Mouse (Mus musculus): ENCODE results near the gene Cacna2d1. TPM values are rescaled to one million over a fixed set of nuclear protein-coding genes. Genes with fewer than 3 reads are reported as not detected.

Cacna2d1 gene
- polyA plus RNA-seq, 1 experiment from 2014 or later, result 20.8 TPM

GRCm38 (mm10) chr5:15935234-15935728 lies 790 bp downstream of the Cacna2d1 start:
- 2% methylated on average over 27 of the region's 27 CpGs for WGBS
- Histone ChIP-seq H3K4me3 (ENCODE audit: low read depth, low read length) (peak overlapping the region; percentile 50), H3K27me3 (ENCODE audit: control insufficient read depth, insufficient read depth, low read length) (peaks cover 57% of the 10 kb centered on the region), H3K9ac (ENCODE audit: low read length) (peak overlapping the region; percentile 70), H3K9me3 (ENCODE audit: control insufficient read depth, low read length) (no peaks in the 10 kb centered on the region), H3K36me3 (ENCODE audit: control insufficient read depth, insufficient read depth, low read length) (no peaks in the 10 kb centered on the region), H3K4me2 (peak overlapping the region; percentile 59), H3K4me1 (ENCODE audit: control insufficient read depth, insufficient read depth, low read length) (0 out of 2 replicates have a peak, but pooled peaks cover 5% of the 10 kb centered on the region), H3K27ac (ENCODE audit: low read depth, low read length) (peak overlapping the region; percentile 84)
- peak; percentile 95 for DNase-seq (ENCODE audit: low spot score, missing footprints)
- ATAC-seq (ENCODE audit: low FRiP score), result no peak; the same call in none of the 2 replicates

DNA sequence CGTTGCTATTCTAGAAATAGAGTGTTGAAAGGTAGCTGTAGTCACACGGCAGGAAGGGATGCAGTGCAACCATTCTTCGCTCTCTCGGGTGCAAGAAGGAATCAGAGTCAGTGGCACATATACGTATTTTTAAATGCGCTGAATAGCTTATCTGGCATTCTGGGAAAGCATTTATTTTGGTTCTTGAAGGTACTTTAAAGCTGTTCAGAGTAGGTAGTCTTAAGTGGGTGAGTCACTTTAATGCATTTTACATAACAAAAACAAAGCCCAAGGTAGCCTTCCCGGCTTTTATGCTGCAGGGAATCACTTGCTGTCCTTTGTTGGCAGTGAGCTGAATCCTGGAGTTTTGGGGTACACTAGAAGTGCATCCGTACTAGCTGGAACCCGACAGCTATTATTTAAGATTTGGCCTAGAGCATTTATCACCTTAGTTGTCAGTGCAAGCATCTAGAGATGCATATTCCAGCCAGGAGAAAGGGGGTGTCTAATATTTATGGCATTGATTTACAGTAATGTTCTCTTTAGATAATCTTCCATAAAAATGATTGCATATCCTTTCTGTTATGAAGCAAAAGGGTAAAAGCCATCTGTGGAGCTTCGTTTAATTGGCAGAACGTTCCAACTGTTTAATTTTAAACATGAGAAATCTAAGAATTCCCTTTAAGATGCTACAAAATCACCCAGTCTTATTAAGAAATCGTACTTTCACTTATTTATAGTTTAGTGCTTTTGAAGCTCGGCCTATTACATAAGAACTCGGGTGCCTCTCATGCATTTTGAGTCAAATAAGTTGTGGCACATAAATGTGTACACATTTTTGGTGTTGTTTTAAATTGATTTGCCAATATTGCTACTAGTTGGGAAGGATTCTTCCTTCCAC lies 1.6 kb downstream of the Cacna2d1 start:
- peak overlapping the region; percentile 59 for H3K4me2 ChIP-seq
- no peak for ATAC-seq (ENCODE audit: low FRiP score)
- peak; percentile 93 for DNase-seq (ENCODE audit: low spot score, missing footprints)
- peak overlapping the region; percentile 70; the same call in 1 of the 2 replicates for H3K9ac ChIP-seq (ENCODE audit: low read length)
- peaks cover 53% of the 10 kb centered on the region for H3K27me3 ChIP-seq (ENCODE audit: control insufficient read depth, insufficient read depth, low read length)
- H3K9me3 ChIP-seq (ENCODE audit: control insufficient read depth, low read length), result no peaks in the 10 kb centered on the region
- 20% methylated on average over 14 of the region's 14 CpGs for WGBS
- H3K36me3 ChIP-seq (ENCODE audit: control insufficient read depth, insufficient read depth, low read length), result no peaks in the 10 kb centered on the region
- peak overlapping the region; percentile 50 for H3K4me3 ChIP-seq (ENCODE audit: low read depth, low read length)
- H3K27ac ChIP-seq (ENCODE audit: low read depth, low read length), result no peak overlapping the region
- H3K4me1 ChIP-seq (ENCODE audit: control insufficient read depth, insufficient read depth, low read length), result 0 out of 2 replicates have a peak, but pooled peaks cover 5% of the 10 kb centered on the region

- DNase-seq (ENCODE audit: low spot score, missing footprints), result peak; percentile 79
- 64% methylated on average over 6 of the region's 6 CpGs for WGBS
- Histone ChIP-seq H3K27me3 (ENCODE audit: control insufficient read depth, insufficient read depth, low read length) (peaks cover 31% of the 10 kb centered on the region), H3K4me3 (ENCODE audit: low read depth, low read length) (no peak overlapping the region), H3K4me2 (no peak overlapping the region), H3K27ac (ENCODE audit: low read depth, low read length) (no peak overlapping the region), H3K9ac (ENCODE audit: low read length) (no peak overlapping the region), H3K4me1 (ENCODE audit: control insufficient read depth, insufficient read depth, low read length) (no peaks in the 10 kb centered on the region), H3K9me3 (ENCODE audit: control insufficient read depth, low read length) (no peaks in the 10 kb centered on the region), H3K36me3 (ENCODE audit: control insufficient read depth, insufficient read depth, low read length) (no peaks in the 10 kb centered on the region)
- no peak for ATAC-seq (ENCODE audit: low FRiP score)
Observed at GRCm38 (mm10) chr5:15941191-15941725, 6.8 kb downstream of the Cacna2d1 start.

DNA sequence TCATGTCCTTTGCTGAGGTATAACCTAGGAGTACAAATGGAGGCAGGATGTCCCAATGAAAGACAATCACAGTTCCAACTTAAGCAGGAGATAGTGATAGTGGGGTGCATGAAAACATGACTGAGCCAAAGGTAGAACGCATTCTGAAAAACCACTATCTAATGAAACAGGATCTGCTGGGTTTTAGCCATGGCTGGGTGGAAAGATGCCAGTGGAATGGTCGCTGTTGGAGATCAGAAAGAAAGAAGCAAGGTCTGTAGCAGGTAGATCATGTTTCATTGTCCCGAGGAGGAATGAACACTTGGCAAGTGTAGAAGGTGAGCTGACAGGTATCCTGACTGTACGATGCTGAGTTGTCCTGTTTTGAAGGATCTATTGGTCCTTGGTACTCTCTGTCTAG lies 7.6 kb downstream of the Cacna2d1 start:
- peaks cover 29% of the 10 kb centered on the region for H3K27me3 ChIP-seq (ENCODE audit: control insufficient read depth, insufficient read depth, low read length)

GRCm38 (mm10) chr5:15948290-15949037 lies 14.0 kb downstream of the Cacna2d1 start:
- ATAC-seq (ENCODE audit: low FRiP score) (peak; percentile 62; the same call in 1 of the 2 replicates), DNase-seq (ENCODE audit: low spot score, missing footprints) (no peak)
- Histone ChIP-seq H3K9ac (ENCODE audit: low read length) (no peak overlapping the region), H3K36me3 (ENCODE audit: control insufficient read depth, insufficient read depth, low read length) (no peaks in the 10 kb centered on the region), H3K9me3 (ENCODE audit: control insufficient read depth, low read length) (no peaks in the 10 kb centered on the region), H3K4me3 (ENCODE audit: low read depth, low read length) (no peak overlapping the region), H3K4me2 (no peak overlapping the region), H3K4me1 (ENCODE audit: control insufficient read depth, insufficient read depth, low read length) (no peaks in the 10 kb centered on the region), H3K27ac (ENCODE audit: low read depth, low read length) (no peak overlapping the region), H3K27me3 (ENCODE audit: control insufficient read depth, insufficient read depth, low read length) (peaks cover 6% of the 10 kb centered on the region)
- WGBS, result 91% methylated on average over 6 of the region's 6 CpGs

More for the DNA sequence above, 7.6 kb downstream of the Cacna2d1 start:
- ATAC-seq (ENCODE audit: low FRiP score) (no peak), DNase-seq (ENCODE audit: low spot score, missing footprints) (no peak)
- no peaks in the 10 kb centered on the region for H3K9me3 ChIP-seq (ENCODE audit: control insufficient read depth, low read length)
- no peak overlapping the region for H3K4me2 ChIP-seq
- no peak overlapping the region for H3K4me3 ChIP-seq (ENCODE audit: low read depth, low read length)
- 88% methylated on average over 4 of the region's 4 CpGs for WGBS
- no peak overlapping the region for H3K9ac ChIP-seq (ENCODE audit: low read length)
- H3K36me3 ChIP-seq (ENCODE audit: control insufficient read depth, insufficient read depth, low read length), result no peaks in the 10 kb centered on the region
- H3K4me1 ChIP-seq (ENCODE audit: control insufficient read depth, insufficient read depth, low read length), result no peaks in the 10 kb centered on the region
- H3K27ac ChIP-seq (ENCODE audit: low read depth, low read length), result no peak overlapping the region

DNA sequence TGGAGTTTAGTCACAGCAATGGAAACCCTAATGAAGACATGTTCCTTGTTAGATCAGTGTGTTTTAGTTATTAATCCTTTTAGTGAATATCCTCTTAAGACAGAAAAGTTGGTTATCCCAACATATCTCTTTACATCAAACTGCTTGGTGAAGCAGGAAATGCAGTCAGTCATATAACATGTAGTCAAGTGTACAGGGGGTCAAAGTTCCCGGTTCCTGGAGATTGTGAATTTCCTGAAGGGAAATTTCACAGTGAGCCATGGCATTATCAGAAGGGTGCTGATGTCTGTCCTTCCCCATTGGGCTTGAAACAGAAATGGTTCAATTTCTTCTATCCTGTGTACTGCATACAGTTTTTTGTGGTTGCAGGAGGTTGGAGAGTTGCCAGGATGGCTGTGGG lies 25.3 kb downstream of the Cacna2d1 start:
- ATAC-seq (ENCODE audit: low FRiP score), result no peak

DNA sequence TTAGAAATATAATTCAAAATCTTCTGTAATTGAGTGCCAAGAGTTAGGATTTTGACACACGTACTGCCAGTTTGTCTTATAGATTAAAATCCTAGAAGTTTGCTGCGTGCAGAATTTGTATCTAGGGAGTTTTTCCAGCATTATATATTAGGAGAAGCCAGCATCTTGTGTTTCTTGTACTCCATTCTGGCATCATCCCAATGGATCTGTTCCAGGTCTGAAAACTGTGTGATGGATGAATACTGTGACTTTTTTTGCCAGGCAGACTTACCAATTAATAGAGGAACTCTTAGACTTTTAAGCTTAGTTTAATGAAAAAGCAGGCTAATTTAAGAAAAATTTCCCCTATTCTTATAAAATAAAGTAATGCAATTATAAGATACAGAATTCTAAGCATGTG lies 27.4 kb downstream of the Cacna2d1 start:
- DNase-seq (ENCODE audit: low spot score, missing footprints) (no peak), ATAC-seq (ENCODE audit: low FRiP score) (no peak)
- Histone ChIP-seq H3K27me3 (ENCODE audit: control insufficient read depth, insufficient read depth, low read length) (peaks cover 3% of the 10 kb centered on the region; the same call in 1 of the 2 replicates), H3K27ac (ENCODE audit: low read depth, low read length) (no peak overlapping the region), H3K4me3 (ENCODE audit: low read depth, low read length) (no peak overlapping the region), H3K36me3 (ENCODE audit: control insufficient read depth, insufficient read depth, low read length) (no peaks in the 10 kb centered on the region), H3K9me3 (ENCODE audit: control insufficient read depth, low read length) (no peaks in the 10 kb centered on the region), H3K4me1 (ENCODE audit: control insufficient read depth, insufficient read depth, low read length) (no peaks in the 10 kb centered on the region), H3K9ac (ENCODE audit: low read length) (no peak overlapping the region), H3K4me2 (no peak overlapping the region)
- 93% methylated on average over 2 of the region's 2 CpGs for WGBS

More for the DNA sequence above, 25.3 kb downstream of the Cacna2d1 start:
- no peaks in the 10 kb centered on the region; the same call in 1 of the 2 replicates for H3K27me3 ChIP-seq (ENCODE audit: control insufficient read depth, insufficient read depth, low read length)
- H3K36me3 ChIP-seq (ENCODE audit: control insufficient read depth, insufficient read depth, low read length), result no peaks in the 10 kb centered on the region
- H3K9ac ChIP-seq (ENCODE audit: low read length), result no peak overlapping the region
- no peak for DNase-seq (ENCODE audit: low spot score, missing footprints)
- no peak overlapping the region for H3K4me3 ChIP-seq (ENCODE audit: low read depth, low read length)
- H3K27ac ChIP-seq (ENCODE audit: low read depth, low read length), result no peak overlapping the region
- WGBS, result 92% methylated on average over 1 of the region's 1 CpGs
- H3K9me3 ChIP-seq (ENCODE audit: control insufficient read depth, low read length), result no peaks in the 10 kb centered on the region
- H3K4me1 ChIP-seq (ENCODE audit: control insufficient read depth, insufficient read depth, low read length), result no peaks in the 10 kb centered on the region
- H3K4me2 ChIP-seq, result no peak overlapping the region

DNA sequence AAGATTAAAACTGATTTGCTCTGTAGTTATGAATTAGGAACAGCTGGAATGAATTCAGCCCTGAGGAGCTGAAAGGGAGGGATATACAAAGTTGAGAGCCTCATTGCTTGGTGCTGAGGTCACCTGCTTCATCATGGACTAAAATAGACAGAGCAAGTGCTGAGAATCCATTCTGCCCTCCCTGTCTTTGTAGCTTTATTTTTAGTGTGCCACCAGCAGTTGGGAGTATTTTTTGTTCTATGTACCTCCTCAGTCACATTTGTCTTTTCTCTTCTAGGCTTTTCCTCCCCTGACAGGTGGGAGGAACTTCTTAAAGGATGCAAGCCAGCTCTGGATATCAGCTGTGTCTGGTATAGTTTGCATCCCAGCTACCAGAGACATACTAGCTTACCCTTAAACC lies 32.4 kb downstream of the Cacna2d1 start:
- no peak overlapping the region for H3K4me2 ChIP-seq
- DNase-seq (ENCODE audit: low spot score, missing footprints), result no peak
- H3K27me3 ChIP-seq (ENCODE audit: control insufficient read depth, insufficient read depth, low read length), result peaks cover 20% of the 10 kb centered on the region
- ATAC-seq (ENCODE audit: low FRiP score), result no peak
- no peaks in the 10 kb centered on the region for H3K9me3 ChIP-seq (ENCODE audit: control insufficient read depth, low read length)
- H3K36me3 ChIP-seq (ENCODE audit: control insufficient read depth, insufficient read depth, low read length), result no peaks in the 10 kb centered on the region
- H3K4me3 ChIP-seq (ENCODE audit: low read depth, low read length), result no peak overlapping the region
- no peaks in the 10 kb centered on the region for H3K4me1 ChIP-seq (ENCODE audit: control insufficient read depth, insufficient read depth, low read length)
- no peak overlapping the region for H3K9ac ChIP-seq (ENCODE audit: low read length)
- H3K27ac ChIP-seq (ENCODE audit: low read depth, low read length), result no peak overlapping the region

Measured in midbrain, embryonic 11.5 days (tissue).